Mouse (Mus musculus): Measurements from ENCODE around the gene 4930452B06Rik. TPM values are rescaled to one million over a fixed set of nuclear protein-coding genes. Genes with fewer than 3 reads are reported as not detected.

4930452B06Rik gene
- total RNA-seq, 4 experiments from 2014 or later, result 4.8 to 7.2 (median 5.6) TPM

GRCm38 (mm10) chr14:8536024-8536423 lies 130.0 kb downstream of the 4930452B06Rik start:
- DNase-seq (ENCODE audit: low spot score in 2 of 2), result no peak

GRCm38 (mm10) chr14:8525232-8525631 lies 140.8 kb downstream of the 4930452B06Rik start:
- DNase-seq (ENCODE audit: low spot score in 2 of 2), result no peak

- no peak for DNase-seq (ENCODE audit: low spot score in 2 of 2)
Measured at GRCm38 (mm10) chr14:8517681-8518080, 148.4 kb downstream of the 4930452B06Rik start.

- DNase-seq (ENCODE audit: low spot score in 2 of 2), result no peak
Measured at GRCm38 (mm10) chr14:8514071-8514470, 152.0 kb downstream of the 4930452B06Rik start.

GRCm38 (mm10) chr14:8511276-8511675 lies 154.8 kb downstream of the 4930452B06Rik start:
- peak in 1 of 2 experiments; percentile 13 for DNase-seq (ENCODE audit: low spot score in 2 of 2)

GRCm38 (mm10) chr14:8510288-8510959 lies 155.6 kb downstream of the 4930452B06Rik start:
- DNase-seq (ENCODE audit: low spot score in 2 of 2), result no peak

- no peak for DNase-seq (ENCODE audit: low spot score in 2 of 2)
Measured at GRCm38 (mm10) chr14:8508669-8509068, 157.4 kb downstream of the 4930452B06Rik start.

- no peak for DNase-seq (ENCODE audit: low spot score in 2 of 2)
Measured at GRCm38 (mm10) chr14:8504206-8504605, 161.8 kb downstream of the 4930452B06Rik start.

GRCm38 (mm10) chr14:8503345-8503744 lies 162.7 kb downstream of the 4930452B06Rik start:
- DNase-seq (ENCODE audit: low spot score in 2 of 2), result no peak

GRCm38 (mm10) chr14:8502496-8502895 lies 163.5 kb downstream of the 4930452B06Rik start:
- no peak for DNase-seq (ENCODE audit: low spot score in 2 of 2)

GRCm38 (mm10) chr14:8495691-8496090 lies 170.3 kb downstream of the 4930452B06Rik start:
- DNase-seq (ENCODE audit: low spot score in 2 of 2), result no peak

GRCm38 (mm10) chr14:8494952-8495351 lies 171.1 kb downstream of the 4930452B06Rik start:
- no peak for DNase-seq (ENCODE audit: low spot score in 2 of 2)

GRCm38 (mm10) chr14:8494260-8494659 lies 171.8 kb downstream of the 4930452B06Rik start:
- no peak for DNase-seq (ENCODE audit: low spot score in 2 of 2)

- no peak for DNase-seq (ENCODE audit: low spot score in 2 of 2)
Measured at GRCm38 (mm10) chr14:8478098-8478497, 187.9 kb downstream of the 4930452B06Rik start.

GRCm38 (mm10) chr14:8477348-8477747 lies 188.7 kb downstream of the 4930452B06Rik start:
- DNase-seq (ENCODE audit: low spot score in 2 of 2), result no peak

GRCm38 (mm10) chr14:8476606-8477005 lies 189.4 kb downstream of the 4930452B06Rik start:
- DNase-seq (ENCODE audit: low spot score in 2 of 2), result peak; percentile 44 to 70

GRCm38 (mm10) chr14:8475851-8476250 lies 190.2 kb downstream of the 4930452B06Rik start:
- DNase-seq (ENCODE audit: low spot score in 2 of 2), result no peak

- no peak for DNase-seq (ENCODE audit: low spot score in 2 of 2)
Measured at GRCm38 (mm10) chr14:8472884-8473283, 193.2 kb downstream of the 4930452B06Rik start.

- DNase-seq (ENCODE audit: low spot score in 2 of 2), result no peak
Measured at GRCm38 (mm10) chr14:8464401-8465154, 201.5 kb downstream of the 4930452B06Rik start.

GRCm38 (mm10) chr14:8462973-8463372 lies 203.1 kb downstream of the 4930452B06Rik start:
- no peak for DNase-seq (ENCODE audit: low spot score in 2 of 2)

GRCm38 (mm10) chr14:8462321-8462909 lies 203.6 kb downstream of the 4930452B06Rik start:
- no peak for DNase-seq (ENCODE audit: low spot score in 2 of 2)
